Mouse (Mus musculus): Measurements from ENCODE around the gene Mettl7a1. TPM values are rescaled to one million over a fixed set of nuclear protein-coding genes. Genes with fewer than 3 reads are reported as not detected.
A peak's percentile ranks its signal among the peaks of the same experiment; 100 is the strongest.
"Not testable (repeated sequence)": the region's sequence is repeated elsewhere in the genome, so short reads cannot be mapped to it uniquely, and the experiment has no call there.

The Mettl7a1 gene
- polyA plus RNA-seq, 1 experiment from 2014 or later = 2.9 TPM

DNA sequence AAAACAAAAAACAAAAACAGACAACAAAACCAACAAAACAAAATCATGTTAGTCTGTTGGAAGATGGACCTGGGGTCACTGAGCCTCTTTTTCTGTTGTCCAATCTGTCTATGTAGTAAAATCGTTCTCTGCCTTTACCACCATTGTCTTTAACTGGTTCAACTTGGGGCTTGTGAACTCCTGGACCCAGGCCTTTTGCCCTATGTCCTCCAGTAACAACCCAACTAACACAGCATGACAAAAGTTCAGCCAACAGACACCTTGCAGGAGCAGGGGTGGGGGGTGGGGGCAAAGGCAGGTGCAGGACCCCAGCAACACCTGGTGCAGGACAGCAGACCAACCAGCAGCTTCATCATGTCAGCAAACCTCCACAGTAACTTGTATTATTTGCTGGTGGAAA, 15.9 kb downstream of the Mettl7a1 start:
- DNase-seq = no peak
- no peak overlapping the region for H3K9ac ChIP-seq
- no peaks in the 10 kb centered on the region for H3K36me3 ChIP-seq (ENCODE audit: insufficient read depth)
- no peak overlapping the region for H3K27ac ChIP-seq (ENCODE audit: low read depth)
- no peak for TF ChIP-seq CTCF (IDR thresholded peaks at IDR 0.05; ENCODE audit: low read depth)
- no peaks in the 10 kb centered on the region for H3K4me1 ChIP-seq (ENCODE audit: insufficient read depth)
- H3K9me3 ChIP-seq (ENCODE audit: low read depth, low read length) = no peaks in the 10 kb centered on the region
- H3K27me3 ChIP-seq (ENCODE audit: insufficient read depth, low read length) = no peaks in the 10 kb centered on the region
- no peak for ATAC-seq (ENCODE audit: insufficient read depth)
- H3K4me3 ChIP-seq (ENCODE audit: low read depth, low read length) = no peak overlapping the region
- 80% methylated on average over 1 of the region's 1 CpGs for WGBS
- H3K4me2 ChIP-seq = no peak overlapping the region

DNA sequence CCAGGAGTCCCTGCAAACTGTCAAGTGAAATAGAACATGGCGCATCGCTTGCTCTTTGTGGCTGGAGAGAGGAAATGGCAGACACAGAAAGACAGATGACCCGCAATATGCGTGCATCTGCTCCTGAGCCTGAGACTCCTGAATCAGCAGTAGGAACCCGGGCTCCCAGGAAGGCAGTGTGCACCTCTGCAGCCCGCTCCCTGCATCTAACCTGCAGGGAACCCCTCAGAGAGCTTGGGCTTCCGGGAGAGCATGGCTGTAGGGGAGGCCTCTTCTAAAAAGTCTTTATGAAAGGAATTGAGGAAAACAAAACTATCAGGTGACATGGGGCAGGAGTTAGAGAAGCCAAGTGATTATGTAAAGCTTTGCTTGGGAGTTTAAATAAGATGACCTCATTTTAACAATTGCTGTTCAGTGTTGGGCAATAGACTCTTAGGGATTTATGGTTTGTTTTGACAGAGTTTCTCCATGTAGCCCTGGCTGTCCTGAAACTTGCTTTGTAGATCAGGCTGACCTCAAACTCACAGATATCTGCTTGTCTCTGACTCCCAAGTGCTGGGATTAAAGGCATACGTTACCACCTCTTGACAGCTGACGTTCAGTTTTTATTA, 16.5 kb downstream of the Mettl7a1 start:
- Histone ChIP-seq H3K27me3 (ENCODE audit: insufficient read depth, low read length) (no peaks in the 10 kb centered on the region), H3K9me3 (ENCODE audit: low read depth, low read length) (no peaks in the 10 kb centered on the region), H3K4me2 (no peak overlapping the region), H3K4me3 (ENCODE audit: low read depth, low read length) (no peak overlapping the region), H3K36me3 (ENCODE audit: insufficient read depth) (no peaks in the 10 kb centered on the region), H3K4me1 (ENCODE audit: insufficient read depth) (no peaks in the 10 kb centered on the region), H3K27ac (ENCODE audit: low read depth) (no peak overlapping the region), H3K9ac (no peak overlapping the region)
- TF ChIP-seq CTCF (IDR thresholded peaks at IDR 0.05; ENCODE audit: low read depth) = no peak
- DNase-seq (no peak), ATAC-seq (ENCODE audit: insufficient read depth) (no peak)
- WGBS = 47% methylated on average over 9 of the region's 9 CpGs

- 42% methylated on average over 5 of the region's 5 CpGs for WGBS
- Histone ChIP-seq H3K9ac (no peak overlapping the region), H3K4me1 (ENCODE audit: insufficient read depth) (no peaks in the 10 kb centered on the region), H3K27ac (ENCODE audit: low read depth) (no peak overlapping the region), H3K36me3 (ENCODE audit: insufficient read depth) (no peaks in the 10 kb centered on the region), H3K9me3 (ENCODE audit: low read depth, low read length) (no peaks in the 10 kb centered on the region), H3K27me3 (ENCODE audit: insufficient read depth, low read length) (no peaks in the 10 kb centered on the region), H3K4me3 (ENCODE audit: low read depth, low read length) (no peak overlapping the region), H3K4me2 (no peak overlapping the region)
- TF ChIP-seq CTCF (IDR thresholded peaks at IDR 0.05; ENCODE audit: low read depth) = peak; percentile 57
- ATAC-seq (ENCODE audit: insufficient read depth) = no peak
- DNase-seq = peak; percentile 63
Measured at GRCm38 (mm10) chr15:100321134-100321533, 17.2 kb downstream of the Mettl7a1 start.

GRCm38 (mm10) chr15:100324021-100324591, 20.2 kb downstream of the Mettl7a1 start:
- Histone ChIP-seq H3K9ac (no peak overlapping the region), H3K36me3 (ENCODE audit: insufficient read depth) (no peaks in the 10 kb centered on the region), H3K27me3 (ENCODE audit: insufficient read depth, low read length) (no peaks in the 10 kb centered on the region), H3K9me3 (ENCODE audit: low read depth, low read length) (no peaks in the 10 kb centered on the region), H3K4me1 (ENCODE audit: insufficient read depth) (no peaks in the 10 kb centered on the region), H3K4me2 (no peak overlapping the region), H3K4me3 (ENCODE audit: low read depth, low read length) (no peak overlapping the region), H3K27ac (ENCODE audit: low read depth) (no peak overlapping the region)
- no peak for ATAC-seq (ENCODE audit: insufficient read depth)
- TF ChIP-seq CTCF (IDR thresholded peaks at IDR 0.05; ENCODE audit: low read depth) = no peak
- DNase-seq = no peak
- 67% methylated on average over 12 of the region's 12 CpGs for whole genome bisulfite sequencing

GRCm38 (mm10) chr15:100325235-100325634, 21.3 kb downstream of the Mettl7a1 start:
- H3K27ac ChIP-seq (ENCODE audit: low read depth) = no peak overlapping the region
- no peak overlapping the region for H3K9ac ChIP-seq
- WGBS = 87% methylated on average over 3 of the region's 3 CpGs
- H3K36me3 ChIP-seq (ENCODE audit: insufficient read depth) = no peaks in the 10 kb centered on the region
- ATAC-seq (ENCODE audit: insufficient read depth) = no peak
- no peaks in the 10 kb centered on the region for H3K4me1 ChIP-seq (ENCODE audit: insufficient read depth)
- no peak overlapping the region for H3K4me3 ChIP-seq (ENCODE audit: low read depth, low read length)
- no peaks in the 10 kb centered on the region for H3K27me3 ChIP-seq (ENCODE audit: insufficient read depth, low read length)
- H3K9me3 ChIP-seq (ENCODE audit: low read depth, low read length) = no peaks in the 10 kb centered on the region
- no peak for DNase-seq
- H3K4me2 ChIP-seq = no peak overlapping the region
- no peak for TF ChIP-seq CTCF (IDR thresholded peaks at IDR 0.05; ENCODE audit: low read depth)

GRCm38 (mm10) chr15:100328089-100328488, 24.1 kb downstream of the Mettl7a1 start:
- 68% methylated on average over 3 of the region's 4 CpGs for WGBS
- H3K4me1 ChIP-seq (ENCODE audit: insufficient read depth); H3K36me3 ChIP-seq (ENCODE audit: insufficient read depth); H3K4me3 ChIP-seq (ENCODE audit: low read depth, low read length); DNase-seq; H3K4me2 ChIP-seq; H3K27ac ChIP-seq (ENCODE audit: low read depth); H3K9ac ChIP-seq; H3K9me3 ChIP-seq (ENCODE audit: low read depth, low read length); H3K27me3 ChIP-seq (ENCODE audit: insufficient read depth, low read length); ATAC-seq (ENCODE audit: insufficient read depth): not testable (repeated sequence)

- DNase-seq; ATAC-seq (ENCODE audit: insufficient read depth); H3K9me3 ChIP-seq (ENCODE audit: low read depth, low read length); H3K9ac ChIP-seq; H3K27me3 ChIP-seq (ENCODE audit: insufficient read depth, low read length); H3K36me3 ChIP-seq (ENCODE audit: insufficient read depth); H3K27ac ChIP-seq (ENCODE audit: low read depth); H3K4me2 ChIP-seq; H3K4me1 ChIP-seq (ENCODE audit: insufficient read depth); H3K4me3 ChIP-seq (ENCODE audit: low read depth, low read length): not testable (repeated sequence)
- WGBS = 63% methylated on average over 10 of the region's 10 CpGs
Measured at GRCm38 (mm10) chr15:100329336-100329735, 25.4 kb downstream of the Mettl7a1 start.

Data from lung, embryonic 14.5 days (tissue).